Mouse (Mus musculus): ENCODE data around the gene Mprip. TPM values are rescaled to one million over a fixed set of nuclear protein-coding genes. Genes with fewer than 3 reads are reported as not detected.
A peak's percentile ranks its signal among the peaks of the same experiment; 100 is the strongest.

Gene Mprip
- polyA plus RNA-seq, 1 experiment from 2014 or later, result 26.3 TPM

DNA sequence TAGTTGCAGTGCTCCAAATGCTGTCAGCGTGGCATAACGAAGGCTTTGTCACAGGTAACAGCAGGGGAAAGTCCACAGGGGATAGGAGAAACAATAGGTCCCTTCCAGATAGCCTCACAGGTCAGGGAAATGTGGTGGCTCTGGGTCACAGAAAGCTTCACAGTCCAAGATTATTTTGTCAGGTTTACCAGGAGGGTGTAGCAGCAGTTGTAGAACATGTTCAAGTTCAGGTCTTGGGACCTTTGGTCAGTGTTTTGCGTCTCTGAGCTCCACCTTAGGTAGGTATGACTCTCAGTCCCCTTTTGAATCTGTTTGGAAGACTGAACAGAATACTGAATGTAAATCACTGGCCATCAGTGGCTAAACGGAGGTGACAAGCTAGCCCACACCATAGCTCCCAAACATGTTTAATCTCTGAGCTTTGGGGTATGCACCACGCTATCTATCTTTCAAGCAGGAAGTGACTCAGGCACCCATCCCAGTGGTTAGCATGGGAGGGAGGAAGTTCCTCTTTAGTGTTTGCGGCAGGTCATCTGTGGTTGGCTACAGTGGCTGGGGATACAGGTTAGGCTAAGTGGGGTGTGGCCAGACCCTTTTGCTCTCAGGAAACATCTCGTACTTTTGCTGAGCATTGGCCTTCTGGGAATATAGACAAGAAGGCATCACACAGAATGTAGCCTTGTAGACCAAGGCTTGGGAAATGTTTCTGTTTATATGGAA lies 24.2 kb upstream of the Mprip start:
- Histone ChIP-seq H3K36me3 (ENCODE audit: inconsistent target) (no peaks in the 10 kb centered on the region), H3K79me2 (ENCODE audit: inconsistent target) (no peaks in the 10 kb centered on the region), H3K4me3 (ENCODE audit: inconsistent target) (no peak overlapping the region), H3K27ac (no peak overlapping the region)
- 35% methylated on average over 7 of the region's 7 CpGs for WGBS (ENCODE audit: missing documents)

DNA sequence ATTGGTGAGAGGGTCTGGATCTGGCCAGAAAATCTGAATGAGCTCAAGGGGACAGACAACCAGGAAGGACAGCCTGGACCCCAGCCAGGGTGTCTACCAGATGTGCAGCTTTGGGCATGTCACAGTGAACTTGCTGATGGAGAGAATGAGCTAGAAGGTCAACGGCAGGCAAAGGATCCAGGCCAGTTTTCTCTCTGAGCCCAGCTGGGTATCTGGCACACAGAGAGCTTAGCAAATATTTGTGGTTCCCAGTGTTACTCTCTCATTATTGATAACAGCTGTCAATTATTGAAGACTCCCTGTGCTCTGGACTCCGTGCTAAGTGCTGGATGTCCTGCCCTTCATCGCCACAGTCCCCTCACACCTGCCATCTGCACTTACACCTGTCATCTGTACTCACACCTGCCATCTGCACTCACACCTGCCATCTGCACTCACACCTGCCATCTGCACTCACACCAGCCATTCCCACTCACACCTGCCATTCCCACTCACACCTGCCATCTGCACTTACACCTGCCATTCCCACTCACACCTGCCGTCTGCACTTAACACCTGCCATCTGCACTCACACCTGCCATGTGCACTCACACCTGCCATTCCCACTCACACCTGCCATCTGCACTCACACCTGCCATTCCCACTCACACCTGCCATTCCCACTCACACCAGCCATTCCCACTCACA lies 21.0 kb upstream of the Mprip start:
- Histone ChIP-seq H3K27ac (no peak overlapping the region), H3K79me2 (ENCODE audit: inconsistent target) (no peaks in the 10 kb centered on the region), H3K4me3 (ENCODE audit: inconsistent target) (no peak overlapping the region), H3K36me3 (ENCODE audit: inconsistent target) (no peaks in the 10 kb centered on the region)
- 96% methylated on average over 4 of the region's 4 CpGs for WGBS (ENCODE audit: missing documents)

DNA sequence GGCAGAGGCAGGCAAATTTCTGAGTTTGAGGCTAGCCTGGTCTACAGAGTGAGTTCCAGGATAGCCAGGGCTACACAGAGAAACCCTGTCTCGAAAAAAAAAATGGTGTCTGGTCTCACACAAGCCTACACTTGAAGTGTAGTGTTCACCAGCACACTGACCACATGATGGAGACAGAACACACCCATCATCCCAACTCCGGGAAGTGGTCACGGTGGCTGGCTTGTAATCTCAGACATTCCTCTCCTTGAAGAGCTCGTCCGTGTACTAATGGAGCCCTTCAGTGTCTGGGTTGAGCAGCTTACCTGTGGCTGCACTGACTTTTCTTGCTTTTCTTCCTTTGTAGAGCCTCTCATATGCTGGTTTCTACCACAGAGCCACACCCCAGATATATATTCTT lies 19.9 kb upstream of the Mprip start:
- H3K36me3 ChIP-seq (ENCODE audit: inconsistent target), result no peaks in the 10 kb centered on the region
- no peaks in the 10 kb centered on the region for H3K79me2 ChIP-seq (ENCODE audit: inconsistent target)
- H3K4me3 ChIP-seq (ENCODE audit: inconsistent target), result no peak overlapping the region
- 87% methylated on average over 5 of the region's 5 CpGs for WGBS (ENCODE audit: missing documents)
- no peak overlapping the region for H3K27ac ChIP-seq

GRCm38 (mm10) chr11:59642420-59642819 lies 18.7 kb upstream of the Mprip start:
- WGBS (ENCODE audit: missing documents), result 93% methylated on average over 8 of the region's 8 CpGs
- Histone ChIP-seq H3K4me3 (ENCODE audit: inconsistent target) (no peak overlapping the region), H3K36me3 (ENCODE audit: inconsistent target) (no peaks in the 10 kb centered on the region), H3K79me2 (ENCODE audit: inconsistent target) (no peaks in the 10 kb centered on the region), H3K27ac (no peak overlapping the region)

DNA sequence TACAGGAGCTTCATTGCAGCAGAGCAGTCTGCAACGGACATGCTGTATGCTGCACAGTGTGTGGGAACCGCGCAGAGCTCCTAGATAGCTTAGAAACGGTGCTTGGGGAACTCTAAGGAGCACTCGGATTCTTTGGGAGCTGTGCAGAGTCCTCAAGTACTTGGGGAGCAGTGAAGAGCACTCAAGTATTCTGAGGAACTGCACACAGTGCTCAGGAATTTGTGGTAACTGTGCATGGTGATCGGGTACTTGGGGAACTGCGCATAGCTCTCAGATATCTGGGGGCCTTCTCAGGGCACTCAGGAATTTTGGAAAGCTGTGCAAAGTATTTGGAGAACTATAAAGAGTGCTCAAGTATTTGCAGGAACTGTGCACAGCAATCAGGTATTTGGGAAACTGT lies 16.1 kb upstream of the Mprip start:
- H3K4me3 ChIP-seq (ENCODE audit: inconsistent target), result no peak overlapping the region
- no peaks in the 10 kb centered on the region for H3K79me2 ChIP-seq (ENCODE audit: inconsistent target)
- WGBS (ENCODE audit: missing documents), result 75% methylated on average over 7 of the region's 7 CpGs
- H3K27ac ChIP-seq, result no peak overlapping the region
- H3K36me3 ChIP-seq (ENCODE audit: inconsistent target), result no peaks in the 10 kb centered on the region

- no peak overlapping the region for H3K27ac ChIP-seq
- no peaks in the 10 kb centered on the region for H3K79me2 ChIP-seq (ENCODE audit: inconsistent target)
- 96% methylated on average over 4 of the region's 4 CpGs for WGBS (ENCODE audit: missing documents)
- no peak overlapping the region for H3K4me3 ChIP-seq (ENCODE audit: inconsistent target)
- H3K36me3 ChIP-seq (ENCODE audit: inconsistent target), result no peaks in the 10 kb centered on the region
Measured at GRCm38 (mm10) chr11:59649058-59649457, 12.0 kb upstream of the Mprip start.

GRCm38 (mm10) chr11:59653003-59653402 lies 8.1 kb upstream of the Mprip start:
- WGBS (ENCODE audit: missing documents), result 58% methylated on average over 2 of the region's 2 CpGs

DNA sequence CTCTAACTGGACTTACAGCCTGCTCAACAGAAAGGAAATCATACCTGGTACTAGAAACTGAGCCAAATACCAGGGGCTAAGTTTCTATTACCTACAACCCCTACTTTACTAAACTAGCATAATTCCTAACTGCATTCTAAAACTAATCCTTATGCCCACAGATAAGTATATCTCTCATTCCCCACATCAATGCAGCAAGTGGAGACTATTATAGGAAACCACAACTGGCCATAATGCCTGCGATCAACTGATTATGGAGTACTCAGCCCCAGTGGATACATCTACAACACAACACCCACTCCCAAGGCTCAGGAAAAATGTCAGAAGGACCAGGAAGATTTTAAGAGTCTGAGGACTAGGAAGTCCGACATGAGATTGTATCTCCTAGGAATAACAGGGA lies 7.6 kb upstream of the Mprip start:
- Histone ChIP-seq H3K36me3 (ENCODE audit: inconsistent target) (no peaks in the 10 kb centered on the region), H3K27ac (no peak overlapping the region), H3K4me3 (ENCODE audit: inconsistent target) (no peak overlapping the region), H3K79me2 (ENCODE audit: inconsistent target) (no peaks in the 10 kb centered on the region)
- 100% methylated on average over 2 of the region's 2 CpGs for WGBS (ENCODE audit: missing documents)

More at GRCm38 (mm10) chr11:59653003-59653402, 8.1 kb upstream of the Mprip start:
- no peaks in the 10 kb centered on the region for H3K36me3 ChIP-seq (ENCODE audit: inconsistent target)
- no peak overlapping the region for H3K4me3 ChIP-seq (ENCODE audit: inconsistent target)
- H3K79me2 ChIP-seq (ENCODE audit: inconsistent target), result no peaks in the 10 kb centered on the region
- no peak overlapping the region for H3K27ac ChIP-seq

DNA sequence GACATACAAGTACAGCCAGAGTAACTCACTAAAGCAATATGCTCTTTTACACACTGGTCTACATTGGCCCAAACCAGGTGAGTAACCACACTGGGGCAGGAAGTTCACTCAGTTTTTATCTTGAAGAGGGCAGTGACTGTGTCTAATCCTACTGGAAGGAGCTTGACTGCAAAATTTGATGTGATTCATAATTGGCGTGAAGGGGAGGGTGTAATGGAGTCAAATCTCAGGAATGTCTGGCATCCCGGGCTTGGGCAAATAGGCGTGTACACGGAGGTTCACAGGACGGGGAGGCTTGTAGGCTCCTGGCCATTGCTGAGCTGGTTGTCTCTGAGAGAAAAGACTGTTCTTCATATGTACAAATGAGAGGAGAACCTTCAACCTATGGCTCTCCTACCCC lies 5.8 kb upstream of the Mprip start:
- Histone ChIP-seq H3K79me2 (ENCODE audit: inconsistent target) (no peaks in the 10 kb centered on the region), H3K4me3 (ENCODE audit: inconsistent target) (no peak overlapping the region), H3K27ac (no peak overlapping the region), H3K36me3 (ENCODE audit: inconsistent target) (no peaks in the 10 kb centered on the region)
- WGBS (ENCODE audit: missing documents), result 97% methylated on average over 5 of the region's 5 CpGs

- 22% methylated on average over 7 of the region's 7 CpGs for WGBS (ENCODE audit: missing documents)
- Histone ChIP-seq H3K36me3 (ENCODE audit: inconsistent target) (no peaks in the 10 kb centered on the region), H3K4me3 (ENCODE audit: inconsistent target) (no peak overlapping the region), H3K27ac (no peak overlapping the region), H3K79me2 (ENCODE audit: inconsistent target) (no peaks in the 10 kb centered on the region)
Measured at GRCm38 (mm10) chr11:59656016-59656415, 5.1 kb upstream of the Mprip start.

GRCm38 (mm10) chr11:59661601-59662248 lies 620 bp downstream of the Mprip start:
- peaks cover 39% of the 10 kb centered on the region for H3K79me2 ChIP-seq (ENCODE audit: inconsistent target)
- WGBS (ENCODE audit: missing documents), result 15% methylated on average over 28 of the region's 28 CpGs
- H3K27ac ChIP-seq, result no peak overlapping the region
- no peaks in the 10 kb centered on the region for H3K36me3 ChIP-seq (ENCODE audit: inconsistent target)
- H3K4me3 ChIP-seq (ENCODE audit: inconsistent target), result peak overlapping the region; percentile 39

DNA sequence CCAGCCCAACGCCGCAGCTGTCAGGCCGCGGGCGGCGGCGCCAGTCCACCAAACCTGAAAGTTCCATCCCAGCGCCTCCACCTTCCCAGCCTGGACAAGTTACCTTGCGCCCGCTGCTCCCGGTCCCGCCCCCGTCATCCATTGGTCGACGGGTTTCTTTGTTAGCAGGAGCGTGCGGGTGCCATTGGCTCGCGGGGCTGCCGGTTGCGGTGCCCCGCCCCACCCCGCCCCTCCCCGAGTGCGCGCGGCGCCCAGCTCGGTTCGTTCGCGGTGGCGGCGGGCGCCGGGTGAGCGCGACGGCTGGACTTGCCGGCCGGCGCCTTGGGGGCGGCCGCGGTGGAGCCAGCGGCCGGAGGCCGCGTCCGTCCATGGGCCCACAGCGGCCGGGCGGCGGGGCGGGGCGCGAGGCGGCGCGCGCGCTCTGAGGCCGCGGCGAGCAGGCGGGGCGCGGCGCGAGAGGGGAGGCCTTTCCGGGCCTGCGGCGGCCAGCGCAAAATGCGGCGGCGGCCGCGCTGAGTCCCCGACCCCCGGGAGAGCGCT lies 1.2 kb downstream of the Mprip start:
- Histone ChIP-seq H3K36me3 (ENCODE audit: inconsistent target) (no peaks in the 10 kb centered on the region), H3K4me3 (ENCODE audit: inconsistent target) (peak overlapping the region; percentile 49), H3K27ac (no peak overlapping the region), H3K79me2 (ENCODE audit: inconsistent target) (peaks cover 45% of the 10 kb centered on the region)
- WGBS (ENCODE audit: missing documents), result under 1% methylated on average over 51 of the region's 82 CpGs

DNA sequence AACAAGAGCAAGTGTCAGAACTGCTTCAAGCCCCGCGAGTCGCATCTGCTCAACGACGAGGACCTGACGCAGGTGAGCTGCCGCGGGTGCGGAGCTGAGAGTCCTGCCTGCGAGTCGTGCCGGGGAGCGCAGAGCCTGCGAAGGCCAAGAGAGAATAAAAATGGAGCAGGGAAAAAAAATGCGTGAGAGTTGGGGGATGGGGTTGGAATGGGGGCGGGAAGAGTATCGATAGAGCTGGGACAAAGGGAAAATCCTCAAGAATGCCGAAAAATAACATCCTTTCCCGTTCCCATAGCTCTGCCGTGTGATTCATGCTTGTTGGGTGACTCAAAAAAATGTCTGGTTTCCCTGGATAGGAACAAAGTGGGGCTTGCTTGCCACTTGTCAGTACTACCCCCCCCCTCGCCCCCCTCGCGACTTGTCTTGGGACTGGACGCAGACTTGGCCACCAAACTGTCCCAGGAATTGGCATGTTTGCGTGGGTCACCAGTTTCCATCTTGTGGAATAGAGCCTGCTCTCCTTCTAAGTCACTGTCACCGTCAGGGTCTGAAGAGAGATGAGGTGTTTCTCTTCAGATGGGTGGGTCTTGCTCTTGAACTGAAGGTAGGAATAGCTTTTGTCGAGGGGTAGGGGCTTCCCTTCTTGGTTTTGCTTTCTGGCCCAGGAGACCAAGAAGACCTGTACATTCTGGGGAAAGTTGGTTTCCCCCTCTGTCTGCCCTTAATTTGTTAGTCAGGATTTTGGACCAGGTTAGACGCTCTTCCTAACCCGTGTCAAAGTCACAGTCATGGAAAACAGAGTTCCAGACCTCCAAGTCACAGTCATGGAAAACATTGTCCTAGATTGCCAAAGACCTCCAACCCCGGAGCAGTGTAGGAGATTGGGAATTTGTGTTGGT lies 2.0 kb downstream of the Mprip start:
- Histone ChIP-seq H3K36me3 (ENCODE audit: inconsistent target) (no peaks in the 10 kb centered on the region), H3K27ac (no peak overlapping the region), H3K4me3 (ENCODE audit: inconsistent target) (peak overlapping the region; percentile 49), H3K79me2 (ENCODE audit: inconsistent target) (peaks cover 53% of the 10 kb centered on the region)
- 5% methylated on average over 26 of the region's 30 CpGs for WGBS (ENCODE audit: missing documents)

DNA sequence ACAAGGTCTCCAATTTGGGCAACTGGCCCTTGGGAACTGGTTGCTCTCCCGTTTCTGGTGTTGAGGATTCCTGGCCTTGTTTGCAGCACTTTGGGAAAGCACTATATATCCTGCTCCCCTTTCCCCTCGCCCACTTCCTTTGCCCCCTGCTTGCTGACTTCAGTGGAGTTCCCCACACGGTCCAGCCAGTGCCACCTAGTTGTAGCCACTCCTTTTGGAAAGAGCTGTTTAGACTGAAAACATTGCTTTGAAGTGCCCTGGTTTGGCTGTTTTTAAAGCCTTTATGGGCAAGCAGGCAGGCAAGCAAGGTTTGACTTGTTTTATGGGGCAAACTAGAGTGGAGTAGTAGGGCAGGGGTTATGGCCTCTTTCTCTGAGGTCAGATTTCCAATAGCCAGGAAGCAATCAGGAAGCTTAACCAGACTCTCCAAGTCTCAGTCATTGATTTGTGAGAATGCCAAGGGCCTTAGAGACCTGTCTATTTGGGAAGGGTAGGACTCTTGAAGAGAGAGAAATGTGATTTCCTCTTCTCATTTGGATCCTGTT lies 2.7 kb downstream of the Mprip start:
- peak overlapping the region; percentile 49; the same call in 1 of the 2 replicates for H3K4me3 ChIP-seq (ENCODE audit: inconsistent target)
- H3K27ac ChIP-seq, result no peak overlapping the region
- WGBS (ENCODE audit: missing documents), result 25% methylated on average over 3 of the region's 3 CpGs
- H3K79me2 ChIP-seq (ENCODE audit: inconsistent target), result peaks cover 60% of the 10 kb centered on the region
- H3K36me3 ChIP-seq (ENCODE audit: inconsistent target), result no peaks in the 10 kb centered on the region
